Mouse (Mus musculus) liver, embryonic 11.5 days (tissue): ENCODE measurements around the gene Psrc1. TPM values are rescaled to one million over a fixed set of nuclear protein-coding genes. Genes with fewer than 3 reads are reported as not detected.

Experiments used
- ATAC-seq: fragments of 200-750 bp; cut with Nextera tagmentation; replicated peaks from 2 replicates; pipeline ENCODE4 v1.8.0; 2017; ENCODE audit warnings: moderate number of reproducible peaks, mild to moderate bottlenecking, moderate TSS enrichment, moderate library complexity; ENCODE audit not compliant: low FRiP score
- DNase-seq: peaks from one replicate; pipeline ENCODE4 v3.0.0-alpha.2; 2017; ENCODE audit warnings: low spot score
- H3K27ac ChIP-seq: fragments of 300-500 bp; sonication (generic); 2 replicates; pipeline ENCODE4 v1.5.1; 2014; ENCODE audit warnings: mild to moderate bottlenecking, low read depth, low read length, control low read depth
- H3K27me3 ChIP-seq: fragments of 300-500 bp; sonication (generic); replicated peaks from 2 replicates; pipeline ENCODE4 v1.6.1; 2014; ENCODE audit warnings: low read length, mixed read lengths; ENCODE audit not compliant: control insufficient read depth, insufficient read depth
- H3K36me3 ChIP-seq: fragments of 300-500 bp; sonication (generic); 2 replicates; pipeline ENCODE4 v1.6.1; 2014; ENCODE audit warnings: mild to moderate bottlenecking, low read length, moderate library complexity, mixed read lengths; ENCODE audit not compliant: control insufficient read depth, insufficient read depth
- H3K4me1 ChIP-seq: fragments of 300-500 bp; sonication (generic); replicated peaks from 2 replicates; pipeline ENCODE4 v1.6.1; 2014; ENCODE audit warnings: low read length, mixed read lengths; ENCODE audit not compliant: control insufficient read depth, insufficient read depth
- H3K4me2 ChIP-seq: fragments of 300-500 bp; sonication (generic); 2 replicates; pipeline ENCODE4 v1.6.1; 2014; ENCODE audit warnings: mild to moderate bottlenecking, control low read depth, moderate library complexity
- H3K4me3 ChIP-seq: fragments of 300-500 bp; sonication (generic); 2 replicates; pipeline ENCODE4 v1.5.1; 2014; ENCODE audit warnings: low read depth, low read length, control low read depth
- H3K9ac ChIP-seq: fragments of 300-500 bp; sonication (generic); 2 replicates; pipeline ENCODE4 v1.6.1; 2014; ENCODE audit warnings: low read depth, low read length, control low read depth
- H3K9me3 ChIP-seq: fragments of 300-500 bp; sonication (generic); 2 replicates; pipeline ENCODE4 v1.6.1; 2016; ENCODE audit warnings: low read length, inconsistent platforms, mixed read lengths; ENCODE audit not compliant: control insufficient read depth
- WGBS: fragments of 180-500 bp; shearing (Covaris S2); extraction: QIAGEN DNeasy Blood & Tissue Kit; methylation state at CpG from one replicate; pipeline ENCODE4 v1.1.7; 2014; 5-methylcytosine and 5-hydroxymethylcytosine counted together
- polyA plus RNA-seq: library from polyadenylated mRNA; unstranded; fragments of >200 nt; fragmentation: Nextera tagmentation; extraction: Ambion mirVana; gene quantifications from 2 replicates; pipeline ENCODE4 v1.2.1, GENCODE M21; 2014

Psrc1 gene
- polyA plus RNA-seq, 1 experiment from 2014 or later: 33.2 TPM

DNA sequence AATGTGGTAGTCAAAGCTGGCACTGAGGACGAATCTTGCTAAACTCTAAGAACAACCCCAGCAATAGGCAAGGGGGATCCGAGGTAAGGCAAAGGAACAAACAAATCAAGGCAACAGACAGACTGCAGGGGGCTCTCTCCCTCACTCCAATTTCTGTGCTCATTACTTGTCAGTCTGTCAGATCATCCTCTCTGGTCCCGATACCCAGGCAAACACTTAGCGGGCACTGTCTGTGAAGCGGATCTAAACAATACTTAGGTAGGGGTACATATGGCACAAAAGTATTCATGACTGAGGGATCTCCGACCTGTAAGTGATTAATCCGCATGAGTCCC, 52.7 kb downstream of the Psrc1 start:
- H3K4me2 ChIP-seq: no peak overlapping the region
- ATAC-seq (no peak), DNase-seq (no peak)
- H3K9me3 ChIP-seq: no peaks in the 10 kb centered on the region
- WGBS: 85% methylated on average over 7 of the region's 7 CpGs
- H3K27me3 ChIP-seq: no peaks in the 10 kb centered on the region
- H3K4me1 ChIP-seq: no peaks in the 10 kb centered on the region
- no peak overlapping the region for H3K9ac ChIP-seq
- no peak overlapping the region for H3K27ac ChIP-seq
- peaks cover 41% of the 10 kb centered on the region for H3K36me3 ChIP-seq
- no peak overlapping the region for H3K4me3 ChIP-seq

Other genes with a start within 250 kb of the Psrc1 start
- gene Gnai3, start 237.7 kb upstream of the Psrc1 start, polyA plus RNA-seq: 146 and 170 TPM in 2 replicates
- 0.07 TPM in 1 of 2 replicates, not detected in the other for gene Gpr61, start 229.0 kb upstream of the Psrc1 start, polyA plus RNA-seq
- 0.88 and 1.5 TPM in 2 replicates for gene Amigo1, start 197.5 kb upstream of the Psrc1 start, polyA plus RNA-seq
- 2.3 and 2.8 TPM in 2 replicates for gene Cyb561d1, start 182.6 kb upstream of the Psrc1 start, polyA plus RNA-seq
- gene Atxn7l2, start 172.9 kb upstream of the Psrc1 start, polyA plus RNA-seq: 8.7 and 8.9 TPM in 2 replicates
- gene Sypl2, start 157.2 kb upstream of the Psrc1 start, polyA plus RNA-seq: 0.05 and 0.08 TPM in 2 replicates
- 335 and 351 TPM in 2 replicates for gene Psma5, start 126.9 kb upstream of the Psrc1 start, polyA plus RNA-seq
- gene Sort1, start 99.8 kb upstream of the Psrc1 start, polyA plus RNA-seq: 10.6 and 11.9 TPM in 2 replicates
- gene Mybphl, start 18.9 kb upstream of the Psrc1 start, polyA plus RNA-seq: 0.47 and 1.2 TPM in 2 replicates
- gene Celsr2, start 31.7 kb downstream of the Psrc1 start, polyA plus RNA-seq: 2.4 and 2.5 TPM in 2 replicates
- gene Sars, start 61.4 kb downstream of the Psrc1 start, polyA plus RNA-seq: 194 and 199 TPM in 2 replicates
- not detected in 2 replicates for gene 1700013F07Rik, start 150.3 kb downstream of the Psrc1 start, polyA plus RNA-seq
- 0.10 and 0.23 TPM in 2 replicates for gene 5330417C22Rik, start 152.7 kb downstream of the Psrc1 start, polyA plus RNA-seq
- 23.0 and 27.7 TPM in 2 replicates for gene Tmem167b, start 178.6 kb downstream of the Psrc1 start, polyA plus RNA-seq
- 21.7 and 23.2 TPM in 2 replicates for gene Taf13, start 187.9 kb downstream of the Psrc1 start, polyA plus RNA-seq
- gene Wdr47, start 207.4 kb downstream of the Psrc1 start, polyA plus RNA-seq: 3.8 and 4.5 TPM in 2 replicates